Mouse (Mus musculus) macrophage (primary cell): ENCODE results near the gene Oaf. TPM values are rescaled to one million over a fixed set of nuclear protein-coding genes. Genes with fewer than 3 reads are reported as not detected.

Source experiments
- H3K27ac ChIP-seq: fragments of 350-480 bp; formaldehyde crosslinking; 2 replicates; pipeline ENCODE4 v1.9.0; 2021
- H3K36me3 ChIP-seq: fragments of 350-480 bp; formaldehyde crosslinking; 2 replicates; pipeline ENCODE4 v1.9.0; 2021; ENCODE audit errors: inconsistent target
- H3K4me3 ChIP-seq: fragments of 350-480 bp; formaldehyde crosslinking; 2 replicates; pipeline ENCODE4 v1.9.0; 2021; ENCODE audit errors: inconsistent target
- H3K79me2 ChIP-seq: fragments of 350-480 bp; formaldehyde crosslinking; 2 replicates; pipeline ENCODE4 v1.9.0; 2021; ENCODE audit errors: inconsistent target
- WGBS: methylation state at CpG from one replicate; pipeline ENCODE4 v1.1.7; 2026; ENCODE audit warnings: inconsistent platforms; ENCODE audit not compliant: missing documents; 5-methylcytosine and 5-hydroxymethylcytosine counted together
- polyA plus RNA-seq: library from polyadenylated mRNA; stranded (reverse); fragments of 250-400 nt; gene quantifications from 3 replicates; pipeline ENCODE4 v1.2.4, GENCODE M21; 2018; ENCODE audit warnings: inconsistent platforms

Gene Oaf
- polyA plus RNA-seq, 1 experiment from 2014 or later: 2.5 TPM

- Histone ChIP-seq H3K27ac (no peak overlapping the region), H3K4me3 (no peak overlapping the region), H3K79me2 (no peaks in the 10 kb centered on the region), H3K36me3 (no peaks in the 10 kb centered on the region)
- WGBS: 87% methylated on average over 8 of the region's 8 CpGs
These were observed 17.3 kb downstream of the Oaf start for GRCm38 (mm10) chr9:43222429-43222715.

GRCm38 (mm10) chr9:43221643-43222428 is 17.9 kb downstream of the Oaf start:
- WGBS: 65% methylated on average over 17 of the region's 18 CpGs
- Histone ChIP-seq H3K4me3 (no peak overlapping the region), H3K79me2 (no peaks in the 10 kb centered on the region), H3K36me3 (no peaks in the 10 kb centered on the region), H3K27ac (no peak overlapping the region)

GRCm38 (mm10) chr9:43210771-43211450 is 28.8 kb downstream of the Oaf start:
- Histone ChIP-seq H3K4me3 (no peak overlapping the region), H3K27ac (no peak overlapping the region), H3K36me3 (no peaks in the 10 kb centered on the region), H3K79me2 (no peaks in the 10 kb centered on the region)
- 25% methylated on average over 11 of the region's 11 CpGs for WGBS

- no peaks in the 10 kb centered on the region for H3K36me3 ChIP-seq
- no peak within 1 kb of the TSS for H3K27ac ChIP-seq
- 25% methylated on average over 13 of the region's 13 CpGs for WGBS
- H3K4me3 ChIP-seq: no peak within 1 kb of the TSS
- H3K79me2 ChIP-seq: no peaks in the 10 kb centered on the region
These were observed 29.5 kb downstream of the Oaf start, which contains the start of gene Pou2f3 for GRCm38 (mm10) chr9:43210190-43210682. Gene Pou2f3, minus strand, starts transcription at chr9:43210369.

GRCm38 (mm10) chr9:43206022-43206390 is 33.7 kb downstream of the Oaf start:
- 7% methylated on average over 14 of the region's 15 CpGs for WGBS
- Histone ChIP-seq H3K79me2 (no peaks in the 10 kb centered on the region), H3K27ac (no peak overlapping the region), H3K4me3 (no peak overlapping the region), H3K36me3 (no peaks in the 10 kb centered on the region)

GRCm38 (mm10) chr9:43205343-43206021 is 34.2 kb downstream of the Oaf start:
- 7% methylated on average over 41 of the region's 41 CpGs for WGBS

GRCm38 (mm10) chr9:43200212-43200611 is 39.5 kb downstream of the Oaf start:
- Histone ChIP-seq H3K27ac (no peak overlapping the region), H3K4me3 (no peak overlapping the region), H3K36me3 (no peaks in the 10 kb centered on the region), H3K79me2 (no peaks in the 10 kb centered on the region)
- 8% methylated on average over 4 of the region's 5 CpGs for WGBS

More at GRCm38 (mm10) chr9:43205343-43206021, 34.2 kb downstream of the Oaf start:
- H3K79me2 ChIP-seq: no peaks in the 10 kb centered on the region
- H3K36me3 ChIP-seq: no peaks in the 10 kb centered on the region
- no peak overlapping the region for H3K4me3 ChIP-seq
- H3K27ac ChIP-seq: no peak overlapping the region

- Histone ChIP-seq H3K4me3 (no peak overlapping the region), H3K27ac (no peak overlapping the region), H3K36me3 (no peaks in the 10 kb centered on the region), H3K79me2 (no peaks in the 10 kb centered on the region)
- 31% methylated on average over 8 of the region's 9 CpGs for WGBS
These were observed 45.7 kb downstream of the Oaf start for GRCm38 (mm10) chr9:43194001-43194400.

- Histone ChIP-seq H3K4me3 (no peak overlapping the region), H3K27ac (no peak overlapping the region), H3K36me3 (no peaks in the 10 kb centered on the region), H3K79me2 (no peaks in the 10 kb centered on the region)
- WGBS: 59% methylated on average over 4 of the region's 4 CpGs
These were observed 48.1 kb downstream of the Oaf start for GRCm38 (mm10) chr9:43191561-43191960.

- no peaks in the 10 kb centered on the region for H3K79me2 ChIP-seq
- H3K36me3 ChIP-seq: no peaks in the 10 kb centered on the region
- H3K27ac ChIP-seq: no peak overlapping the region
- no peak overlapping the region for H3K4me3 ChIP-seq
- WGBS: 65% methylated on average over 3 of the region's 3 CpGs
These were observed 50.7 kb downstream of the Oaf start for GRCm38 (mm10) chr9:43189021-43189356.

- H3K79me2 ChIP-seq: no peaks in the 10 kb centered on the region
- H3K36me3 ChIP-seq: no peaks in the 10 kb centered on the region
- H3K4me3 ChIP-seq: no peak overlapping the region
- H3K27ac ChIP-seq: no peak overlapping the region
- 75% methylated on average over 12 of the region's 12 CpGs for WGBS
These were observed 51.2 kb downstream of the Oaf start for GRCm38 (mm10) chr9:43188309-43189020.

- no peaks in the 10 kb centered on the region for H3K79me2 ChIP-seq
- WGBS: 90% methylated on average over 3 of the region's 5 CpGs
- no peak overlapping the region for H3K27ac ChIP-seq
- H3K36me3 ChIP-seq: no peaks in the 10 kb centered on the region
- H3K4me3 ChIP-seq: no peak overlapping the region
These were observed 60.1 kb downstream of the Oaf start for GRCm38 (mm10) chr9:43179614-43180013.

- 75% methylated on average over 7 of the region's 7 CpGs for WGBS
- no peak overlapping the region for H3K4me3 ChIP-seq
- H3K27ac ChIP-seq: no peak overlapping the region
- H3K36me3 ChIP-seq: no peaks in the 10 kb centered on the region
- H3K79me2 ChIP-seq: no peaks in the 10 kb centered on the region
These were observed 61.5 kb downstream of the Oaf start for GRCm38 (mm10) chr9:43178172-43178571.
